Mouse (Mus musculus) colon, adult 2 months (tissue): ENCODE measurements around the gene Phf21b. TPM values are rescaled to one million over a fixed set of nuclear protein-coding genes. Genes with fewer than 3 reads are reported as not detected.

Experiments
- polyA plus RNA-seq: library from polyadenylated mRNA; depleted of rRNA; stranded (reverse); fragments of >200 nt; gene quantifications from 2 replicates; pipeline ENCODE4 v1.2.3, GENCODE M21; 2012; rRNA removed

Phf21b gene
- 16.1 and 20.4 TPM in 2 replicates for polyA plus RNA-seq

GRCm38 (mm10) chr15:84856006-84856995 lies at the start of gene Phf21b:
Phf21b (minus strand) TSS chr15:84856049.

Other genes with a start within 250 kb of the Phf21b start
- 37.9 and 48.5 TPM in 2 replicates for gene Prr5, start 186.4 kb downstream of the Phf21b start, polyA plus RNA-seq
- 5.6 and 13.2 TPM in 2 replicates for gene Arhgap8, start 136.0 kb downstream of the Phf21b start, polyA plus RNA-seq
- 0.12 and 0.13 TPM in 2 replicates for gene Gm29666, start 64.0 kb upstream of the Phf21b start, polyA plus RNA-seq
- gene Nup50, start 67.4 kb upstream of the Phf21b start, polyA plus RNA-seq, result 6.2 and 6.8 TPM in 2 replicates
- gene 5031439G07Rik, start 132.5 kb upstream of the Phf21b start, polyA plus RNA-seq, result 12.4 and 15.3 TPM in 2 replicates
- 0.24 TPM in 1 of 2 replicates, not detected in the other for gene Upk3a, start 161.1 kb upstream of the Phf21b start, polyA plus RNA-seq
- 4.4 and 5.9 TPM in 2 replicates for gene Fam118a, start 172.9 kb upstream of the Phf21b start, polyA plus RNA-seq